Mouse (Mus musculus) right cerebral cortex, postnatal 10 days (tissue): ENCODE measurements at regions not wholly inside any gene's neighbourhood (a gene's known extent, or its start where the extent isn't known, plus 50 kb on each side); places are given as distances from the start of the nearest gene placed in this dataset.

ENCODE experiments used
- DNase-seq, 2 experiments: peaks; one replicate each; pipeline ENCODE4 v3.0.0; 2021; ENCODE audit warnings: low spot score in 2 of 2

GRCm38 (mm10) chr8:60838526-60838925 lies 51.7 kb upstream of the Hpf1 start:
- no peak for DNase-seq
